Mouse (Mus musculus): Measurements from ENCODE around the gene Cd200r1. TPM values are rescaled to one million over a fixed set of nuclear protein-coding genes. Genes with fewer than 3 reads are reported as not detected.

The Cd200r1 gene
- total and polyA plus RNA-seq, 2 experiments from 2014 or later, result 0.36 to 1.5 TPM

GRCm38 (mm10) chr16:44761811-44762210, 3.7 kb upstream of the Cd200r1 start:
- DNase-seq (no peak), ATAC-seq (no peak)
- Histone ChIP-seq H3K36me3 (ENCODE audit: insufficient read depth) (no peaks in the 10 kb centered on the region), H3K9me3 (ENCODE audit: low read length) (no peaks in the 10 kb centered on the region), H3K4me1 (ENCODE audit: insufficient read depth) (no peaks in the 10 kb centered on the region), H3K9ac (no peak overlapping the region), H3K27me3 (ENCODE audit: insufficient read depth, low read length) (no peaks in the 10 kb centered on the region), H3K4me2 (ENCODE audit: low read depth) (no peak overlapping the region), H3K27ac (ENCODE audit: low read depth, low read length) (no peak overlapping the region), H3K4me3 (ENCODE audit: low read depth, low read length) (no peak overlapping the region)
- WGBS, result 55% methylated on average over 1 of the region's 1 CpGs
- peak; percentile 19; the same call in 1 of the 2 replicates for TF ChIP-seq CTCF (IDR thresholded peaks at IDR 0.05; ENCODE audit: low read depth)

- 77% methylated on average over 9 of the region's 9 CpGs for WGBS
- Histone ChIP-seq H3K9me3 (ENCODE audit: low read length) (no peaks in the 10 kb centered on the region), H3K27me3 (ENCODE audit: insufficient read depth, low read length) (no peaks in the 10 kb centered on the region), H3K27ac (ENCODE audit: low read depth, low read length) (no peak overlapping the region), H3K4me1 (ENCODE audit: insufficient read depth) (no peaks in the 10 kb centered on the region), H3K4me3 (ENCODE audit: low read depth, low read length) (no peak overlapping the region), H3K9ac (no peak overlapping the region), H3K4me2 (ENCODE audit: low read depth) (no peak overlapping the region), H3K36me3 (ENCODE audit: insufficient read depth) (no peaks in the 10 kb centered on the region)
- no peak for TF ChIP-seq CTCF (IDR thresholded peaks at IDR 0.05; ENCODE audit: low read depth)
- ATAC-seq (no peak), DNase-seq (no peak)
These were observed 870 bp downstream of the Cd200r1 start for GRCm38 (mm10) chr16:44766320-44766892.

DNA sequence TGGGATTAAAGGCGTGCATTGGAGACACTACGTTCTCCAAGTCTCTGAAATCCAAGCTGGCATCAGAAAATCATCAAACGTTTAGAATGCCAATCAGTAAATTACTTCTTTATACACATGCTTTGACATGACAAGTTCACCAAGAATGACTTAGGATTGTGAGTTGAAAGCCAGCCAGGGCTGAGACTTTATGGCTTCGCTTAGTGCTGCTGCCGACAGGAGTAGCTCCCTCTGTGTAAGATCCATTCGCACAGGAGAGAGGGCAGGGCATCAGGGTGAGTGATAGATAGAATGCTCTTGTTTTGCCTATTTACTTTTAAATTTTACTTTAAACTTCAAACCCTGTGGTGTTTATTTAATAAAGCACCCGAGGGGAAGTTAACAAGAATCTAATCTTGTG, 2.0 kb downstream of the Cd200r1 start:
- H3K4me3 ChIP-seq (ENCODE audit: low read depth, low read length), result no peak overlapping the region
- H3K36me3 ChIP-seq (ENCODE audit: insufficient read depth), result no peaks in the 10 kb centered on the region
- no peaks in the 10 kb centered on the region for H3K9me3 ChIP-seq (ENCODE audit: low read length)
- H3K4me1 ChIP-seq (ENCODE audit: insufficient read depth), result no peaks in the 10 kb centered on the region
- 88% methylated on average over 7 of the region's 7 CpGs for WGBS
- no peak overlapping the region for H3K4me2 ChIP-seq (ENCODE audit: low read depth)
- no peak overlapping the region for H3K9ac ChIP-seq
- DNase-seq (no peak), ATAC-seq (no peak)
- H3K27me3 ChIP-seq (ENCODE audit: insufficient read depth, low read length), result no peaks in the 10 kb centered on the region
- TF ChIP-seq CTCF (IDR thresholded peaks at IDR 0.05; ENCODE audit: low read depth), result no peak
- no peak overlapping the region for H3K27ac ChIP-seq (ENCODE audit: low read depth, low read length)

- DNase-seq (peak; percentile 49), ATAC-seq (peak; percentile 73)
- Histone ChIP-seq H3K4me2 (ENCODE audit: low read depth) (no peak overlapping the region), H3K27ac (ENCODE audit: low read depth, low read length) (no peak overlapping the region), H3K4me3 (ENCODE audit: low read depth, low read length) (no peak overlapping the region), H3K9me3 (ENCODE audit: low read length) (no peaks in the 10 kb centered on the region), H3K9ac (no peak overlapping the region), H3K4me1 (ENCODE audit: insufficient read depth) (no peaks in the 10 kb centered on the region), H3K27me3 (ENCODE audit: insufficient read depth, low read length) (no peaks in the 10 kb centered on the region), H3K36me3 (ENCODE audit: insufficient read depth) (no peaks in the 10 kb centered on the region)
- 47% methylated on average over 2 of the region's 2 CpGs for WGBS
- peak; percentile 79 for TF ChIP-seq CTCF (IDR thresholded peaks at IDR 0.05; ENCODE audit: low read depth)
These were observed 2.4 kb downstream of the Cd200r1 start for GRCm38 (mm10) chr16:44767967-44768366.

DNA sequence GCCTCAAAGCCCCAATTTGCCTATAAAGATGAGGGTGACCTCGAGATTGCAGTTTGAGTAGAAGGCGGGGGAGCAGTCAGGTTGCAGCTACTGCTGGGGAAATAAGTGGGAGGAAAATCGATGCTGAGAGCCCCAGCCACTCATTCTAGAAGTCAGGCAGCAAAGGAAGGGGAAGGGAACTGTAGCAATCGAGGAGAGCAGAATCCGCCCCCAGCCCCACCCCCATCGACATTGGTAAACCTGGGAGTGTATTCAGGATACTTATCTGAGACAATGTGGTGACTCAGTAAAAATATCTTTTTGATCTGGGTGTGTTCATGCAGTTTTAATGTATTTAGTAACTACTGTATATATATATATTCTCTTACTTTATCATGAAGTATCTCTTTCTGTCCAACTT, 7.0 kb downstream of the Cd200r1 start:
- no peak overlapping the region for H3K4me3 ChIP-seq (ENCODE audit: low read depth, low read length)
- H3K9ac ChIP-seq, result no peak overlapping the region
- ATAC-seq (no peak), DNase-seq (no peak)
- H3K27ac ChIP-seq (ENCODE audit: low read depth, low read length), result no peak overlapping the region
- WGBS, result 83% methylated on average over 6 of the region's 6 CpGs
- H3K27me3 ChIP-seq (ENCODE audit: insufficient read depth, low read length), result no peaks in the 10 kb centered on the region
- no peak overlapping the region for H3K4me2 ChIP-seq (ENCODE audit: low read depth)
- TF ChIP-seq CTCF (IDR thresholded peaks at IDR 0.05; ENCODE audit: low read depth), result no peak
- no peaks in the 10 kb centered on the region for H3K36me3 ChIP-seq (ENCODE audit: insufficient read depth)
- H3K9me3 ChIP-seq (ENCODE audit: low read length), result no peaks in the 10 kb centered on the region
- H3K4me1 ChIP-seq (ENCODE audit: insufficient read depth), result no peaks in the 10 kb centered on the region

DNA sequence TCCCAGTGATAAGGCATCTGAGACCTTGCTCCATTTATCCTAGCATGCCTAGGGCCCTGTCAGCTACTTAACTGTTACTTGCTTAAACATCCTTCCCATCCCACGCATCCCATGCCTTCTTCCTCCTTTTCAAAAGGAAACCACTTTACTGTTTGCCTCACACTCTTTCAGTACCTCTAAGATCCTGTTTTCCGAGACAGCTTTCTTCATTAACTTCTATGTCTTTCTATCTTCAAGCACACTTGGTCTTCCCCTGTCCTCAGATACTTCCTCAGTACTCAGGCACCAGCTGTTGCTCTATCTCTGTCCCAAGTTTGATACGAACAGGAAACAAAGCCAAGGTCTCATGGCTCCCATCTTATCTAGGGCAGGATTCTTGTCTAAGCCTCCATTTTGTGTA, 8.1 kb downstream of the Cd200r1 start:
- H3K36me3 ChIP-seq (ENCODE audit: insufficient read depth), result no peaks in the 10 kb centered on the region
- no peak overlapping the region for H3K4me3 ChIP-seq (ENCODE audit: low read depth, low read length)
- H3K4me1 ChIP-seq (ENCODE audit: insufficient read depth), result no peaks in the 10 kb centered on the region
- no peaks in the 10 kb centered on the region for H3K27me3 ChIP-seq (ENCODE audit: insufficient read depth, low read length)
- H3K9ac ChIP-seq, result no peak overlapping the region
- H3K4me2 ChIP-seq (ENCODE audit: low read depth), result no peak overlapping the region
- no peak overlapping the region for H3K27ac ChIP-seq (ENCODE audit: low read depth, low read length)
- no peaks in the 10 kb centered on the region for H3K9me3 ChIP-seq (ENCODE audit: low read length)
- TF ChIP-seq CTCF (IDR thresholded peaks at IDR 0.05; ENCODE audit: low read depth), result no peak
- ATAC-seq, result no peak
- WGBS, result 91% methylated on average over 3 of the region's 3 CpGs
- DNase-seq, result no peak

GRCm38 (mm10) chr16:44774201-44774600, 8.7 kb downstream of the Cd200r1 start:
- no peak overlapping the region for H3K4me3 ChIP-seq (ENCODE audit: low read depth, low read length)
- no peaks in the 10 kb centered on the region for H3K36me3 ChIP-seq (ENCODE audit: insufficient read depth)
- DNase-seq (no peak), ATAC-seq (no peak)
- TF ChIP-seq CTCF (IDR thresholded peaks at IDR 0.05; ENCODE audit: low read depth), result no peak
- no peak overlapping the region for H3K4me2 ChIP-seq (ENCODE audit: low read depth)
- H3K4me1 ChIP-seq (ENCODE audit: insufficient read depth), result no peaks in the 10 kb centered on the region
- H3K27ac ChIP-seq (ENCODE audit: low read depth, low read length), result no peak overlapping the region
- no peak overlapping the region for H3K9ac ChIP-seq
- H3K27me3 ChIP-seq (ENCODE audit: insufficient read depth, low read length), result no peaks in the 10 kb centered on the region
- no peaks in the 10 kb centered on the region for H3K9me3 ChIP-seq (ENCODE audit: low read length)
- 89% methylated on average over 6 of the region's 6 CpGs for WGBS
